Comparison of ENCODE assay signal across 29 mouse cellular contexts in genomic region chr6:48833515-48833914, GRCm38 (mm10). TPM values are rescaled to one million over a fixed set of nuclear protein-coding genes. Genes with fewer than 3 reads are reported as not detected.
"Had no signal": no experiment of that assay in that cellular context is flagged by ENCODE, and none has a peak within 500 bp of the region (broad histone marks: within the 10 kb centered on the region; RNA-seq: fewer than 3 reads in every experiment).

No protein-coding gene starts in this region.

- H3K4me3 ChIP-seq: left cerebral cortex, adult 2 months; limb, embryonic 12.5 days; limb, embryonic 15.5 days; lung, embryonic 15.5 days; midbrain, embryonic 10.5 days; midbrain, embryonic 13.5 days; myocyte; neural tube, embryonic 13.5 days had no signal

- ATAC-seq: intestine, embryonic 16.5 days; liver, postnatal 0 days; midbrain, embryonic 13.5 days; midbrain, embryonic 16.5 days had no signal

- H3K4me2 ChIP-seq: limb, embryonic 12.5 days; limb, embryonic 15.5 days; liver, embryonic 11.5 days; lung, embryonic 15.5 days; midbrain, embryonic 13.5 days; neural tube, embryonic 13.5 days had no signal

- H3K27me3 ChIP-seq: limb, embryonic 12.5 days; limb, embryonic 15.5 days; lung, embryonic 15.5 days; midbrain, embryonic 13.5 days; neural tube, embryonic 13.5 days had no signal

- H3K9me3 ChIP-seq: limb, embryonic 12.5 days; limb, embryonic 15.5 days; lung, embryonic 15.5 days; midbrain, embryonic 10.5 days; midbrain, embryonic 13.5 days; neural tube, embryonic 13.5 days had no signal

- H3K27ac ChIP-seq: kidney, postnatal 0 days; left cerebral cortex, adult 2 months; limb, embryonic 12.5 days; limb, embryonic 15.5 days; liver, embryonic 14.5 days; lung, embryonic 15.5 days; midbrain, embryonic 10.5 days; midbrain, embryonic 13.5 days; neural tube, embryonic 13.5 days had no signal

- DNase-seq: kidney, adult 9 months; kidney, postnatal 25 days; layer of hippocampus, postnatal 36 days; liver, postnatal 0 days; lung, postnatal 10 days; lung, postnatal 36 days; retina, postnatal 1 day; thymus, adult 18-20 months; thymus, postnatal 36 days had no signal

- H3K9ac ChIP-seq: limb, embryonic 12.5 days; limb, embryonic 15.5 days; liver, embryonic 14.5 days; liver, postnatal 0 days; lung, embryonic 15.5 days; midbrain, embryonic 13.5 days; neural tube, embryonic 13.5 days had no signal

- H3K4me1 ChIP-seq: midbrain, embryonic 10.5 days had no signal

RNA-seq across cellular contexts. Expression of gene Aoc1, which starts 39.2 kb away (rescaled TPM):
- total RNA-seq: layer of hippocampus, adult 8-10 months; layer of hippocampus, postnatal 10 days; layer of hippocampus, postnatal 36 days; left cerebral cortex, adult 2 months; left cerebral cortex, postnatal 10 days; left cerebral cortex, postnatal 36 days; megakaryocyte, adult 5-6 weeks; monocyte, adult 5-6 weeks; neutrophil, adult 5-6 weeks had no signal
- polyA plus RNA-seq: limb, embryonic 12.5 days; limb, embryonic 15.5 days; liver, embryonic 11.5 days; liver, embryonic 14.5 days; midbrain, embryonic 10.5 days; midbrain, embryonic 13.5 days; midbrain, embryonic 16.5 days; myocyte; neural tube, embryonic 13.5 days had no signal
